Mouse (Mus musculus) MEL (cell line): ENCODE measurements around the gene Cep89.

Experiments
- CTCF ChIP-seq, 3 experiments: IDR thresholded peaks in 2 of 3; conservative IDR thresholded peaks in 1 of 3; 2 replicates each; pipeline ENCODE4 v1.5.1; 2011 to 2012; ENCODE audit warnings: low read length in 3 of 3, low read depth in 2 of 3, mild to moderate bottlenecking in 2 of 3, improper control_type of control experiment in 1 of 3, inconsistent platforms in 1 of 3, mixed read lengths in 1 of 3, moderate library complexity in 1 of 3; ENCODE audit not compliant: control insufficient read depth in 1 of 3, insufficient read depth in 1 of 3, poor library complexity in 1 of 3, severe bottlenecking in 1 of 3
- USF1 ChIP-seq: IDR thresholded peaks from 2 replicates; pipeline ENCODE4 v1.6.1; 2014; ENCODE audit warnings: low read depth, mild to moderate bottlenecking, inconsistent platforms, low read length, improper control_type of control experiment, moderate library complexity

GRCm38 (mm10) chr7:35357621-35358020 lies 39.2 kb upstream of the Cep89 start:
- TF ChIP-seq USF1, result no peak
- TF ChIP-seq CTCF (IDR thresholded peaks at IDR 0.05 in 2 of 3, conservative IDR thresholded peaks at IDR 0.05 in 1 of 3; ENCODE audit: control insufficient read depth in 1 of 3, insufficient read depth in 1 of 3, low read depth in 2 of 3, low read length in 3 of 3, poor library complexity in 1 of 3, severe bottlenecking in 1 of 3), result no peak
